Mouse (Mus musculus): ENCODE results near the gene Atf1. TPM values are rescaled to one million over a fixed set of nuclear protein-coding genes. Genes with fewer than 3 reads are reported as not detected.

Atf1 gene
- polyA plus RNA-seq, 1 experiment from 2014 or later = 26.0 TPM

- no peak for ATAC-seq (ENCODE audit: low FRiP score, low read depth)
- no peak overlapping the region for H3K27ac ChIP-seq
- no peaks in the 10 kb centered on the region for H3K4me1 ChIP-seq
- no peak overlapping the region for H3K4me2 ChIP-seq (replicated peaks)
- WGBS = 86% methylated on average over 14 of the region's 14 CpGs
- H3K9ac ChIP-seq = no peak overlapping the region
- H3K27me3 ChIP-seq (replicated peaks) = no peaks in the 10 kb centered on the region
- peaks cover 94% of the 10 kb centered on the region for H3K36me3 ChIP-seq
- no peak overlapping the region for H3K4me3 ChIP-seq
- H3K9me3 ChIP-seq = no peaks in the 10 kb centered on the region
Observed at GRCm38 (mm10) chr15:100188962-100189404, 38.6 kb upstream of the Atf1 start.

- 95% methylated on average over 5 of the region's 5 CpGs for WGBS
- H3K36me3 ChIP-seq = peaks cover 94% of the 10 kb centered on the region
- no peaks in the 10 kb centered on the region for H3K27me3 ChIP-seq (replicated peaks)
- no peaks in the 10 kb centered on the region for H3K9me3 ChIP-seq
- no peak overlapping the region for H3K27ac ChIP-seq
- no peak overlapping the region for H3K4me2 ChIP-seq (replicated peaks)
- no peak overlapping the region for H3K4me3 ChIP-seq
- H3K4me1 ChIP-seq = no peaks in the 10 kb centered on the region
- ATAC-seq (ENCODE audit: low FRiP score, low read depth) = no peak
- no peak overlapping the region for H3K9ac ChIP-seq
Observed at GRCm38 (mm10) chr15:100190083-100190482, 37.5 kb upstream of the Atf1 start.

GRCm38 (mm10) chr15:100198983-100199745, 28.5 kb upstream of the Atf1 start:
- H3K27me3 ChIP-seq (replicated peaks) = no peaks in the 10 kb centered on the region
- no peak for ATAC-seq (ENCODE audit: low FRiP score, low read depth)
- no peak overlapping the region for H3K9ac ChIP-seq
- no peak overlapping the region for H3K4me3 ChIP-seq
- peaks cover 85% of the 10 kb centered on the region for H3K36me3 ChIP-seq
- 91% methylated on average over 11 of the region's 11 CpGs for WGBS
- H3K4me1 ChIP-seq = no peaks in the 10 kb centered on the region
- H3K9me3 ChIP-seq = no peaks in the 10 kb centered on the region
- H3K4me2 ChIP-seq (replicated peaks) = no peak overlapping the region
- no peak overlapping the region for H3K27ac ChIP-seq

GRCm38 (mm10) chr15:100199790-100200189, 27.8 kb upstream of the Atf1 start:
- Histone ChIP-seq H3K4me2 (replicated peaks) (no peak overlapping the region), H3K9ac (no peak overlapping the region), H3K4me1 (no peaks in the 10 kb centered on the region), H3K4me3 (no peak overlapping the region), H3K27ac (no peak overlapping the region), H3K27me3 (replicated peaks) (no peaks in the 10 kb centered on the region), H3K9me3 (no peaks in the 10 kb centered on the region), H3K36me3 (peaks cover 85% of the 10 kb centered on the region)
- no peak for ATAC-seq (ENCODE audit: low FRiP score, low read depth)
- 84% methylated on average over 3 of the region's 3 CpGs for WGBS

GRCm38 (mm10) chr15:100201806-100202205, 25.8 kb upstream of the Atf1 start:
- no peaks in the 10 kb centered on the region for H3K4me1 ChIP-seq
- no peak for ATAC-seq (ENCODE audit: low FRiP score, low read depth)
- no peak overlapping the region for H3K4me2 ChIP-seq (replicated peaks)
- no peaks in the 10 kb centered on the region for H3K27me3 ChIP-seq (replicated peaks)
- no peak overlapping the region for H3K9ac ChIP-seq
- WGBS = 94% methylated on average over 3 of the region's 3 CpGs
- no peaks in the 10 kb centered on the region for H3K9me3 ChIP-seq
- no peak overlapping the region for H3K27ac ChIP-seq
- H3K4me3 ChIP-seq = no peak overlapping the region
- H3K36me3 ChIP-seq = peaks cover 89% of the 10 kb centered on the region

- no peak for ATAC-seq (ENCODE audit: low FRiP score, low read depth)
- H3K27ac ChIP-seq = no peak overlapping the region
- H3K4me3 ChIP-seq = no peak overlapping the region
- H3K9me3 ChIP-seq = no peaks in the 10 kb centered on the region
- no peak overlapping the region for H3K4me2 ChIP-seq (replicated peaks)
- WGBS = 86% methylated on average over 4 of the region's 4 CpGs
- no peaks in the 10 kb centered on the region for H3K4me1 ChIP-seq
- H3K36me3 ChIP-seq = peaks cover 89% of the 10 kb centered on the region
- H3K9ac ChIP-seq = no peak overlapping the region
- H3K27me3 ChIP-seq (replicated peaks) = no peaks in the 10 kb centered on the region
Observed at GRCm38 (mm10) chr15:100202431-100203015, 25.1 kb upstream of the Atf1 start.

- H3K4me2 ChIP-seq (replicated peaks) = no peak overlapping the region
- no peaks in the 10 kb centered on the region for H3K9me3 ChIP-seq
- H3K4me3 ChIP-seq = no peak overlapping the region
- no peak for ATAC-seq (ENCODE audit: low FRiP score, low read depth)
- 77% methylated on average over 1 of the region's 1 CpGs for WGBS
- no peak overlapping the region for H3K9ac ChIP-seq
- H3K27me3 ChIP-seq (replicated peaks) = no peaks in the 10 kb centered on the region
- no peaks in the 10 kb centered on the region for H3K4me1 ChIP-seq
- no peak overlapping the region for H3K27ac ChIP-seq
- peaks cover 90% of the 10 kb centered on the region for H3K36me3 ChIP-seq
Observed at GRCm38 (mm10) chr15:100204574-100204973, 23.0 kb upstream of the Atf1 start.

GRCm38 (mm10) chr15:100210013-100210412, 17.6 kb upstream of the Atf1 start:
- no peaks in the 10 kb centered on the region for H3K4me1 ChIP-seq
- no peaks in the 10 kb centered on the region for H3K9me3 ChIP-seq
- no peak overlapping the region for H3K9ac ChIP-seq
- no peak for ATAC-seq (ENCODE audit: low FRiP score, low read depth)
- H3K27ac ChIP-seq = no peak overlapping the region
- 98% methylated on average over 3 of the region's 3 CpGs for WGBS
- no peaks in the 10 kb centered on the region for H3K27me3 ChIP-seq (replicated peaks)
- H3K36me3 ChIP-seq = peaks cover 96% of the 10 kb centered on the region
- H3K4me3 ChIP-seq = no peak overlapping the region
- no peak overlapping the region for H3K4me2 ChIP-seq (replicated peaks)

GRCm38 (mm10) chr15:100213339-100213738, 14.3 kb upstream of the Atf1 start:
- Histone ChIP-seq H3K9ac (no peak overlapping the region), H3K4me3 (no peak overlapping the region), H3K9me3 (no peaks in the 10 kb centered on the region), H3K4me1 (no peaks in the 10 kb centered on the region), H3K27me3 (replicated peaks) (no peaks in the 10 kb centered on the region), H3K4me2 (replicated peaks) (no peak overlapping the region), H3K36me3 (peaks cover 85% of the 10 kb centered on the region), H3K27ac (no peak overlapping the region)
- no peak for ATAC-seq (ENCODE audit: low FRiP score, low read depth)
- WGBS = 90% methylated on average over 2 of the region's 2 CpGs

- Histone ChIP-seq H3K4me2 (replicated peaks) (no peak overlapping the region), H3K9ac (no peak overlapping the region), H3K27me3 (replicated peaks) (no peaks in the 10 kb centered on the region), H3K4me1 (no peaks in the 10 kb centered on the region), H3K9me3 (no peaks in the 10 kb centered on the region), H3K36me3 (peaks cover 69% of the 10 kb centered on the region), H3K27ac (no peak overlapping the region), H3K4me3 (no peak overlapping the region)
- no peak for ATAC-seq (ENCODE audit: low FRiP score, low read depth)
- WGBS = 90% methylated on average over 11 of the region's 11 CpGs
Observed at GRCm38 (mm10) chr15:100215092-100215491, 12.5 kb upstream of the Atf1 start.

GRCm38 (mm10) chr15:100216173-100216572, 11.4 kb upstream of the Atf1 start:
- Histone ChIP-seq H3K27me3 (replicated peaks) (no peaks in the 10 kb centered on the region), H3K36me3 (peaks cover 59% of the 10 kb centered on the region), H3K4me2 (replicated peaks) (no peak overlapping the region), H3K4me3 (no peak overlapping the region), H3K4me1 (no peaks in the 10 kb centered on the region), H3K27ac (no peak overlapping the region), H3K9me3 (no peaks in the 10 kb centered on the region), H3K9ac (no peak overlapping the region)
- 95% methylated on average over 9 of the region's 9 CpGs for WGBS
- no peak for ATAC-seq (ENCODE audit: low FRiP score, low read depth)

GRCm38 (mm10) chr15:100218018-100218417, 9.6 kb upstream of the Atf1 start:
- 92% methylated on average over 3 of the region's 3 CpGs for WGBS
- Histone ChIP-seq H3K4me3 (no peak overlapping the region), H3K27ac (no peak overlapping the region), H3K4me2 (replicated peaks) (no peak overlapping the region), H3K9ac (no peak overlapping the region), H3K9me3 (peaks cover 5% of the 10 kb centered on the region; the same call in 1 of the 2 replicates), H3K4me1 (no peaks in the 10 kb centered on the region), H3K36me3 (peaks cover 44% of the 10 kb centered on the region), H3K27me3 (replicated peaks) (no peaks in the 10 kb centered on the region)
- ATAC-seq (ENCODE audit: low FRiP score, low read depth) = no peak

- WGBS = 74% methylated on average over 1 of the region's 1 CpGs
- no peak overlapping the region for H3K27ac ChIP-seq
- no peak overlapping the region for H3K4me2 ChIP-seq (replicated peaks)
- H3K36me3 ChIP-seq = peaks cover 30% of the 10 kb centered on the region
- H3K4me1 ChIP-seq = no peaks in the 10 kb centered on the region
- ATAC-seq (ENCODE audit: low FRiP score, low read depth) = no peak
- H3K4me3 ChIP-seq = no peak overlapping the region
- H3K27me3 ChIP-seq (replicated peaks) = no peaks in the 10 kb centered on the region
- no peak overlapping the region for H3K9ac ChIP-seq
- peaks cover 13% of the 10 kb centered on the region for H3K9me3 ChIP-seq
Observed at GRCm38 (mm10) chr15:100219396-100219795, 8.2 kb upstream of the Atf1 start.
